Mouse (Mus musculus) heart, postnatal 10 days (tissue): ENCODE results near the gene Mroh7. TPM values are rescaled to one million over a fixed set of nuclear protein-coding genes. Genes with fewer than 3 reads are reported as not detected.

Experiments used
- DNase-seq, 2 experiments: peaks; one replicate each; pipeline ENCODE4 v3.0.0; 2021
- intact Hi-C: fragments of 180-260 bp; cut with DNase I; formaldehyde crosslinking; loops from one replicate; pipeline ENCODE4 v1.15.1; 2025
- total RNA-seq, 2 experiments: library from RNA; stranded (reverse); gene quantifications; 2 replicates each; pipeline ENCODE4 v1.2.3; 2021

Mroh7 gene
- total RNA-seq, 2 experiments from 2014 or later: 0.29 to 0.60 TPM

DNA sequence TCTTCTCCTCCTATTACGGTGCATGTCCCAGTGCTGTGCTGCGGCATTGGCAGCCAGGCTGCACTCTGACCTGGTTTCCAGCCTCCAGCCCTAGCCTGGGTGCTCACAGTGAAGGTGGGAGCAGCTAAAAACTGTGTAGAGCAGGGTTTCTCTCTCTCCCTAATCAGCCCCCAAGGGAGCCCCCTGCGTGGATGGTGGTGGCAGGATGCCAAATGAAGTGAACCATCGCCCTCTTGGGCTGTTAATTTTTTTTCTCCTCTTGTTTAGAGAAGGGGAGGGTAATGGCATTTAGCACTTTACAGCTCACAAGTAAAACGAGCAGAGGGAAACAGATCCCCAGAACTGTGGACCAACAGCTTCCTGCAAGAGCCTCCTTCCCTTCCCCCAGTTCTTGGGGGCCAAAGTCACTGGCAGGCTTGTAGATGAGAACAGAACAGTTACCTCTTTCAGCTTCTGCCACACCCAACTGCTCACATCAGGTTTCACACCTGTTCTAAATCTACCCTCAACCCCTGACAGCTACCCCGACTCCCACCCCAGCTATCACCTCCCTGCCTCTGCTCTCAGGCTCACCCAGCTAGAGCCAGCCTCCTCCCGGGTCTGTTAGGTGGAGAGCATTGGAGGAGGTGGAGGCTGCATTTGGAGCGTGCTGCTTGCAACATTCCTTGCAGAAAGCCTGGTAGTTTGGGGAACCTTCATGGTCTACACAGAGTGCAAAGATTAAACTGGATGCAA lies 87.1 kb downstream of the Mroh7 start:
- DNase-seq: no peak
- intact Hi-C loops: no loop called here

GRCm38 (mm10) chr4:106634086-106634479 lies 96.6 kb downstream of the Mroh7 start:
- DNase-seq: no peak
- intact Hi-C loops: loop anchor here (5.0 kb wide), 1 partner anchor 528 kb away; no protein-coding TSS in a partner anchor

GRCm38 (mm10) chr4:106633281-106634085 lies 97.2 kb downstream of the Mroh7 start:
- intact Hi-C loops: loop anchor here (5.0 kb wide), 1 partner anchor 529 kb away; no protein-coding TSS in a partner anchor
- DNase-seq: no peak

DNA sequence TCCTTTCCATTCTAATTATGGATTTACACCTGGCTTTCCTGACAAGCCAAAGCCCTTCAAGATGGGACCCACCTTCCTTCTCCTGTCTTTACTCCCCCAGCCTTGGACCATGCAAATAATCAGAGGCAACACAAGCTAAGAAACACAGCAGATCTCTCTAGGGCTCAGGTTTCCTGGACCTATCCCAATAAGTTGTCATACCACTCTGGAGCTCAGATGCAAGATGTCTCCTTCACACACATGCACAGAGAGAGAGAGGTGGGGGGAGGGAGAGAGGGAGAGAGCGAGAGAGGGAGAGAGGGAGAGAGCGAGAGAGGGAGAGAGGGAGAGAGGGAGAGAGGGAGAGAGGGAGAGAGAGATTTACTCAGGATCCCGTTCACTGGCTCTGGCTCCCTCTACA lies 98.4 kb downstream of the Mroh7 start:
- DNase-seq: no peak
- intact Hi-C loops: loop anchor here (5.0 kb wide), 1 partner anchor 530 kb away; no protein-coding TSS in a partner anchor

Other genes with a start within 250 kb of the Mroh7 start
- not detected for gene Bsnd, start 238.6 kb downstream of the Mroh7 start, total RNA-seq
- gene Dhcr24, start 169.9 kb downstream of the Mroh7 start, total RNA-seq: 1 to 10 TPM; 6.9 to 8.4 TPM
- gene Lexm, start 113.7 kb downstream of the Mroh7 start, total RNA-seq: not detected
- under 1 TPM; 0.17 to 0.35 TPM for gene Ttc22, start 108.5 kb downstream of the Mroh7 start, total RNA-seq
- 1 to 10 TPM; 4.2 to 5.0 TPM for gene Pars2, start 79.9 kb downstream of the Mroh7 start, total RNA-seq
- gene Ttc4, start 52.0 kb downstream of the Mroh7 start, total RNA-seq: 10 to 100 TPM; 19.9 to 21.9 TPM
- gene Fam151a, start 3.0 kb upstream of the Mroh7 start, total RNA-seq: under 1 TPM; 0.36 to 0.62 TPM
- 10 to 100 TPM; 12.8 to 26.7 TPM for gene Acot11, start 74.1 kb upstream of the Mroh7 start, total RNA-seq
- gene Ssbp3, start 179.8 kb upstream of the Mroh7 start, total RNA-seq: 10 to 100 TPM; 41.6 to 49.9 TPM